Mouse (Mus musculus): ENCODE data around the gene Ankfy1. TPM values are rescaled to one million over a fixed set of nuclear protein-coding genes. Genes with fewer than 3 reads are reported as not detected.
"Not testable (repeated sequence)": the region's sequence is repeated elsewhere in the genome, so short reads cannot be mapped to it uniquely, and the experiment has no call there.

The Ankfy1 gene
- total and polyA plus RNA-seq, 3 experiments, result 12.1 to 15.8 (median 15.7) TPM

GRCm38 (mm10) chr11:72736320-72736719, 46.5 kb downstream of the Ankfy1 start:
- Histone ChIP-seq H3K4me3 (no peak overlapping the region), H3K27me3 (ENCODE audit: control insufficient read depth, insufficient read depth, low read length) (no peaks in the 10 kb centered on the region), H3K27ac (no peak overlapping the region; the same call in 1 of the 2 replicates), H3K36me3 (ENCODE audit: control insufficient read depth, insufficient read depth, low read length) (peaks cover 21% of the 10 kb centered on the region), H3K4me1 (ENCODE audit: control insufficient read depth, insufficient read depth, low read length) (peaks cover 4% of the 10 kb centered on the region), H3K79me2 (replicated peaks; ENCODE audit: control insufficient read depth, insufficient read depth, low read length) (no peaks in the 10 kb centered on the region; the same call in 1 of the 2 replicates), H3K9ac (ENCODE audit: low read depth, low read length) (no peak overlapping the region)
- DNase-seq, result no peak
- WGBS, result 40% methylated on average over 1 of the region's 1 CpGs
- TF ChIP-seq EP300 (IDR thresholded peaks at IDR 0.05; ENCODE audit: insufficient read depth, low read depth, low read length), result no peak
- no peak for TF ChIP-seq CTCF (IDR thresholded peaks at IDR 0.05)
- no peak for TF ChIP-seq POLR2A (IDR thresholded peaks at IDR 0.05; ENCODE audit: insufficient read depth, low read depth, low read length)
- intact Hi-C loops (cut with DNase I), result no loop called here

- H3K27me3 ChIP-seq (ENCODE audit: control insufficient read depth, insufficient read depth, low read length); H3K4me3 ChIP-seq; intact Hi-C loops (cut with DNase I); DNase-seq; H3K27ac ChIP-seq; H3K79me2 ChIP-seq (replicated peaks; ENCODE audit: control insufficient read depth, insufficient read depth, low read length); H3K9ac ChIP-seq (ENCODE audit: low read depth, low read length); H3K4me1 ChIP-seq (ENCODE audit: control insufficient read depth, insufficient read depth, low read length): not testable (repeated sequence)
- H3K36me3 ChIP-seq (ENCODE audit: control insufficient read depth, insufficient read depth, low read length), result peaks cover 19% of the 10 kb centered on the region
- TF ChIP-seq CTCF (IDR thresholded peaks at IDR 0.05), result peak; percentile 49
- 87% methylated on average over 5 of the region's 5 CpGs for WGBS
Measured at GRCm38 (mm10) chr11:72737517-72737916, 47.7 kb downstream of the Ankfy1 start.

- TF ChIP-seq EP300 (IDR thresholded peaks at IDR 0.05; ENCODE audit: insufficient read depth, low read depth, low read length) (no peak), CTCF (IDR thresholded peaks at IDR 0.05) (no peak), POLR2A (IDR thresholded peaks at IDR 0.05; ENCODE audit: insufficient read depth, low read depth, low read length) (no peak)
- no peak for DNase-seq
- intact Hi-C loops (cut with DNase I), result no loop called here
- 70% methylated on average over 1 of the region's 1 CpGs for WGBS
- peaks cover 4% of the 10 kb centered on the region for H3K4me1 ChIP-seq (ENCODE audit: control insufficient read depth, insufficient read depth, low read length)
- no peaks in the 10 kb centered on the region for H3K27me3 ChIP-seq (ENCODE audit: control insufficient read depth, insufficient read depth, low read length)
- no peaks in the 10 kb centered on the region for H3K79me2 ChIP-seq (replicated peaks; ENCODE audit: control insufficient read depth, insufficient read depth, low read length)
- H3K27ac ChIP-seq, result no peak overlapping the region
- peaks cover 8% of the 10 kb centered on the region for H3K36me3 ChIP-seq (ENCODE audit: control insufficient read depth, insufficient read depth, low read length)
- no peak overlapping the region for H3K9ac ChIP-seq (ENCODE audit: low read depth, low read length)
- no peak overlapping the region for H3K4me3 ChIP-seq
Measured at GRCm38 (mm10) chr11:72739048-72739447, 49.2 kb downstream of the Ankfy1 start.

- Histone ChIP-seq H3K4me1 (ENCODE audit: control insufficient read depth, insufficient read depth, low read length) (no peaks in the 10 kb centered on the region), H3K27ac (no peak overlapping the region), H3K36me3 (ENCODE audit: control insufficient read depth, insufficient read depth, low read length) (peaks cover 11% of the 10 kb centered on the region; the same call in 1 of the 2 replicates), H3K4me3 (no peak overlapping the region), H3K27me3 (ENCODE audit: control insufficient read depth, insufficient read depth, low read length) (no peaks in the 10 kb centered on the region), H3K9ac (ENCODE audit: low read depth, low read length) (no peak overlapping the region), H3K79me2 (replicated peaks; ENCODE audit: control insufficient read depth, insufficient read depth, low read length) (no peaks in the 10 kb centered on the region)
- WGBS, result 28% methylated on average over 2 of the region's 2 CpGs
- DNase-seq, result no peak
- TF ChIP-seq EP300 (IDR thresholded peaks at IDR 0.05; ENCODE audit: insufficient read depth, low read depth, low read length) (no peak), POLR2A (IDR thresholded peaks at IDR 0.05; ENCODE audit: insufficient read depth, low read depth, low read length) (no peak), CTCF (IDR thresholded peaks at IDR 0.05) (peak; percentile 39)
- intact Hi-C loops (cut with DNase I), result no loop called here
Measured at GRCm38 (mm10) chr11:72751956-72752355, 62.1 kb downstream of the Ankfy1 start.

GRCm38 (mm10) chr11:72758316-72758715, 68.5 kb downstream of the Ankfy1 start:
- Histone ChIP-seq H3K79me2 (replicated peaks; ENCODE audit: control insufficient read depth, insufficient read depth, low read length) (no peaks in the 10 kb centered on the region), H3K4me1 (ENCODE audit: control insufficient read depth, insufficient read depth, low read length) (no peaks in the 10 kb centered on the region), H3K27me3 (ENCODE audit: control insufficient read depth, insufficient read depth, low read length) (no peaks in the 10 kb centered on the region), H3K9ac (ENCODE audit: low read depth, low read length) (no peak overlapping the region), H3K27ac (no peak overlapping the region), H3K4me3 (no peak overlapping the region), H3K36me3 (ENCODE audit: control insufficient read depth, insufficient read depth, low read length) (peaks cover 6% of the 10 kb centered on the region)
- intact Hi-C loops (cut with DNase I), result no loop called here
- WGBS, result over 99% methylated on average over 5 of the region's 5 CpGs
- no peak for DNase-seq
- TF ChIP-seq EP300 (IDR thresholded peaks at IDR 0.05; ENCODE audit: insufficient read depth, low read depth, low read length) (no peak), CTCF (IDR thresholded peaks at IDR 0.05) (no peak), POLR2A (IDR thresholded peaks at IDR 0.05; ENCODE audit: insufficient read depth, low read depth, low read length) (no peak)

- intact Hi-C loops (cut with DNase I), result no loop called here
- no peak for DNase-seq
- no peak for TF ChIP-seq EP300 (IDR thresholded peaks at IDR 0.05; ENCODE audit: insufficient read depth, low read depth, low read length)
- no peak for TF ChIP-seq CTCF (IDR thresholded peaks at IDR 0.05)
- TF ChIP-seq POLR2A (IDR thresholded peaks at IDR 0.05; ENCODE audit: insufficient read depth, low read depth, low read length), result no peak
- no peaks in the 10 kb centered on the region for H3K79me2 ChIP-seq (replicated peaks; ENCODE audit: control insufficient read depth, insufficient read depth, low read length)
- H3K27ac ChIP-seq, result no peak overlapping the region
- no peaks in the 10 kb centered on the region for H3K4me1 ChIP-seq (ENCODE audit: control insufficient read depth, insufficient read depth, low read length)
- no peak overlapping the region for H3K4me3 ChIP-seq
- WGBS, result 82% methylated on average over 6 of the region's 6 CpGs
- H3K36me3 ChIP-seq (ENCODE audit: control insufficient read depth, insufficient read depth, low read length), result peaks cover 6% of the 10 kb centered on the region
- no peak overlapping the region for H3K9ac ChIP-seq (ENCODE audit: low read depth, low read length)
- no peaks in the 10 kb centered on the region for H3K27me3 ChIP-seq (ENCODE audit: control insufficient read depth, insufficient read depth, low read length)
Measured at GRCm38 (mm10) chr11:72759581-72759980, 69.8 kb downstream of the Ankfy1 start.
